Mouse (Mus musculus): ENCODE results near the gene Ccdc162.

GRCm38 (mm10) chr10:41491111-41491510 lies 225.3 kb downstream of the Ccdc162 start:
- TF ChIP-seq CTCF (IDR thresholded peaks at IDR 0.05; ENCODE audit: low read depth) = no peak
- no peak for TF ChIP-seq EP300 (IDR thresholded peaks at IDR 0.05; ENCODE audit: low read depth)

Measured in heart, postnatal 0 days (tissue).